Mouse (Mus musculus): ENCODE data around the gene Ccdc157. TPM values are rescaled to one million over a fixed set of nuclear protein-coding genes. Genes with fewer than 3 reads are reported as not detected.

The Ccdc157 gene
- polyA plus RNA-seq, 1 experiment from 2014 or later = 9.1 TPM

DNA sequence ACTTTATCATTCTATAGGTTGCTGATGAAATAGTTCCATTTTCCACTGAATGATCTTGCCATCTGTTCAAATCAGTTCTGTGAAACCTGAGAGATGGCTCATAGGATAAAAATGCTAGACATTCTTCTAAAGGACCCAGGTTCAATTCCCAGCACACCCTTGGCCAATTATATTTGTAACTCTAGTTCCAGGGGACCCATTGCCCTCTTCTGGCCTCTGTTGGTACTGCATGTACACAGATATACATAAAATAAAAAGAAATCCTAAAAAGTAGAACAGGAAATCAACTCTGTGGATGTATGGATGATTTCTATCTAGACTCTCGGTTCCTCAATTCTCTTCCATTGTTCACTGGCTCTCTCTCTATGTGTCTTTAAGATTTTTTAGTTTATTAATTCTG lies 33.0 kb downstream of the Ccdc157 start:
- no peak for ATAC-seq
- Histone ChIP-seq H3K4me2 (ENCODE audit: low read length) (no peak overlapping the region), H3K4me1 (ENCODE audit: control insufficient read depth, insufficient read depth, low read length) (no peaks in the 10 kb centered on the region), H3K36me3 (ENCODE audit: control insufficient read depth, insufficient read depth, low read length) (no peaks in the 10 kb centered on the region), H3K4me3 (ENCODE audit: low read depth, low read length) (no peak overlapping the region), H3K27me3 (ENCODE audit: control insufficient read depth, insufficient read depth, low read depth, low read length) (no peaks in the 10 kb centered on the region), H3K27ac (ENCODE audit: low read length) (no peak overlapping the region), H3K9me3 (replicated peaks; ENCODE audit: control insufficient read depth, low read length, poor library complexity, severe bottlenecking) (peaks cover 2% of the 10 kb centered on the region), H3K9ac (ENCODE audit: low read depth, low read length) (no peak overlapping the region)
- 84% methylated on average over 1 of the region's 1 CpGs for WGBS

DNA sequence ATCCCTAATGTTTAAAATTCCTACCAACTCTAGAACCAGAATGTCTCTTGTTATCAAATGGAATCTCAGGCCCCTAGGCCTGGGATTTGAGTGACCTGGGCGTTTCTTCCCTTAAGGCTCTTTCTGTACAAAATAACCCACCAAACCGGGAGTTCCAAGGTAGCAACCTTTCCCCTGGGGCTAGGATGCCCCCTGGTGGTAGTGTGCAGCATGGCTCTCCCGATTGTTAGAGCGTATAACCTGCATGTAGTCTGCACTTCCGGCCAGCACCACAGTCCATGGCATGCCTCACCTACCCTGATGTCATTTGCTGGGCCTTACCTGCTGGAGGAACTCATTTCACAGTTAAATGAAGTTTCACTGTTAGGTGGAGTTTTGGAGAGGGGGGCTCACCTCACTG lies 36.2 kb downstream of the Ccdc157 start:
- 0 out of 2 replicates have a peak, but pooled peaks cover 3% of the 10 kb centered on the region for H3K27me3 ChIP-seq (ENCODE audit: control insufficient read depth, insufficient read depth, low read depth, low read length)
- H3K27ac ChIP-seq (ENCODE audit: low read length) = no peak overlapping the region
- H3K9ac ChIP-seq (ENCODE audit: low read depth, low read length) = no peak overlapping the region
- WGBS = 63% methylated on average over 5 of the region's 5 CpGs
- H3K4me3 ChIP-seq (ENCODE audit: low read depth, low read length) = no peak overlapping the region
- no peaks in the 10 kb centered on the region for H3K36me3 ChIP-seq (ENCODE audit: control insufficient read depth, insufficient read depth, low read length)
- no peaks in the 10 kb centered on the region for H3K4me1 ChIP-seq (ENCODE audit: control insufficient read depth, insufficient read depth, low read length)
- ATAC-seq = no peak
- H3K4me2 ChIP-seq (ENCODE audit: low read length) = no peak overlapping the region
- peaks cover 2% of the 10 kb centered on the region for H3K9me3 ChIP-seq (replicated peaks; ENCODE audit: control insufficient read depth, low read length, poor library complexity, severe bottlenecking)

DNA sequence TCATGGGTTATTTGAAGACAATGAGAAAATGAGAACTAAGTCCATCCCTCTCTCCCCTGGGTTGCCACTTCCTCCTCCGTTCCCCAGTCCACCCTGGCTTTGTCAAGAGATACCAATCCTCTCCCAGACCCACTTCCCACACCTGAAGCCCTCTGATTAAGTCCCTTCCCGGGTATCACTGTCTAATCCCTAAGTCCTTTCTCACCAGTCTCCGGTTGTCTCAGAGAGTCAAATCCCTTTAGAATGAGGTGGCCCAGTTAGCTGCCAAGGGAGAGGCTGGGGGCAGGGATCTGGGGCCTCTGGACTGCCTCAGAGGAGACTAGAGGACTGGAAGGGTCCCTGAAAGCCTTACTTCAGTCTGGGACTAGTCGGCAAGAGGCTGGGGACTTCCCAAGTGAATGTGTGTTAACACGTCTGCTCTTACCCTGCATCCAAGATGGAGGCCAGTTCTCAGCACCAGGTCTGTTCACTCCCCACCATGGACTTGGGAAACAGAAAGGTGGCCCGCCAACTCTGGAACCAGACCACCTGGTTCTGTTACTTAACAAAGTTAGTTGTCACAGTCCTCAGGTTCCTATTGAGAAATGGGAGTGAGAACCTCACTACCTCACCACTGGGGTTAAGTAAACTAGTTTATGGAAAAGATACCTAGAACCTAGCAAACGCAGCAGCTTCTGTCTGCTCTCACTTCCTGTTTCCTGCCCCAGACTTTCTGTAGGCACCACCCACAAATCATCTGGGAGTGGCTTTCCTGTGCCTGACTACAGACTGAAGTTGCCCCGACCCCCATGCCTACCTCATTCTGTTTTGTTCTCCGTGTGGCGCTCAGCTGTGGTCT lies 37.1 kb downstream of the Ccdc157 start, which contains the start of gene Sec14l2:
Gene Sec14l2 (minus strand): TSS at position 674 of the 838 bp plus-strand sequence.
- no peak within 1 kb of the TSS for H3K4me2 ChIP-seq (ENCODE audit: low read length)
- WGBS = 65% methylated on average over 10 of the region's 10 CpGs
- H3K4me3 ChIP-seq (ENCODE audit: low read depth, low read length) = no peak within 1 kb of the TSS
- no peaks in the 10 kb centered on the region; the same call in 1 of the 2 replicates for H3K4me1 ChIP-seq (ENCODE audit: control insufficient read depth, insufficient read depth, low read length)
- no peak within 1 kb of the TSS for H3K9ac ChIP-seq (ENCODE audit: low read depth, low read length)
- H3K36me3 ChIP-seq (ENCODE audit: control insufficient read depth, insufficient read depth, low read length) = no peaks in the 10 kb centered on the region
- 0 out of 2 replicates have a peak, but pooled peaks cover 3% of the 10 kb centered on the region for H3K27me3 ChIP-seq (ENCODE audit: control insufficient read depth, insufficient read depth, low read depth, low read length)
- H3K9me3 ChIP-seq (replicated peaks; ENCODE audit: control insufficient read depth, low read length, poor library complexity, severe bottlenecking) = peaks cover 2% of the 10 kb centered on the region
- no peak within 1 kb of the TSS for H3K27ac ChIP-seq (ENCODE audit: low read length)
- no peak for ATAC-seq

DNA sequence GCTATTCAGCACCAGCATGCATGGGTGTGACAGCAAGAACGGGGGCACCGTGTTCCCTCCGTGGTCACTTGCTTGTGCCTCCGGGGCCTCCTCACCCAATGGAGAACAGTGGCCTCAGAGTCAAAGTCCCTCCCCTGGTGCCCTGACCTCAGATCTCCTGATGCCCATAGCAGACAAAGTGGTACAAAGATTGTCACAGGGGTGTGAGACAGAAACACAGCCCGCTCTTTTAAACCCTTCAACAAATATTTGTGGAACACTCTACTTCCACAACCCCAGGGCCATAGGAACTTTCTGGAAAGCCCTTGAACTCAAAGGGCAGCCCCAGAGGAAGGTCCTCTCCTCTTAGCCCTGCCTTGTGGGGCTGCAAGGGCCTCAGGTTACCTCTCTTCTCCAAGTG lies 37.9 kb downstream of the Ccdc157 start:
- Histone ChIP-seq H3K4me2 (ENCODE audit: low read length) (no peak overlapping the region), H3K27ac (ENCODE audit: low read length) (no peak overlapping the region), H3K4me3 (ENCODE audit: low read depth, low read length) (no peak overlapping the region), H3K36me3 (ENCODE audit: control insufficient read depth, insufficient read depth, low read length) (no peaks in the 10 kb centered on the region), H3K27me3 (ENCODE audit: control insufficient read depth, insufficient read depth, low read depth, low read length) (0 out of 2 replicates have a peak, but pooled peaks cover 3% of the 10 kb centered on the region), H3K4me1 (ENCODE audit: control insufficient read depth, insufficient read depth, low read length) (peaks cover 6% of the 10 kb centered on the region; the same call in 1 of the 2 replicates), H3K9ac (ENCODE audit: low read depth, low read length) (no peak overlapping the region), H3K9me3 (replicated peaks; ENCODE audit: control insufficient read depth, low read length, poor library complexity, severe bottlenecking) (peaks cover 2% of the 10 kb centered on the region)
- ATAC-seq = no peak
- WGBS = 83% methylated on average over 5 of the region's 5 CpGs

DNA sequence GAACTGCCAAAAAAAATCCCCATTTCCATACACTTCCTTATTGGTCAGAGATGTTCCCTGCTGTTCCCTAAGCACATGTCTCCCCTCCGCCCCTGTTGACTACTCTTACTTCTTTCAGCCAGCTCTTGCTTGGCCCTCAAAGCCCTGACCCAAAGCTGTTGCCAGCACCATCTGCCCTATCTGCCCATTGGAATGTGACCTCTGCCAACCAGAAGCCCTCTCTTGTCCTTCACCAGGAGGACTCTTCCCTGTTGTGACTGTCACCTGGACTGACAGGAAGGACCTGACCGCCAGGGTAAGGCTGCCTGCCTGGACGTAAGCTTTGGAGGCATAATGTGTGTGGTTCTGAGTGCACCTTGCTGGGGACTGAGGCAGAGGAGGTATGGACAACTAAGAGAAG lies 38.4 kb downstream of the Ccdc157 start:
- no peak for ATAC-seq
- 76% methylated on average over 3 of the region's 3 CpGs for WGBS
- peaks cover 2% of the 10 kb centered on the region for H3K9me3 ChIP-seq (replicated peaks; ENCODE audit: control insufficient read depth, low read length, poor library complexity, severe bottlenecking)

DNA sequence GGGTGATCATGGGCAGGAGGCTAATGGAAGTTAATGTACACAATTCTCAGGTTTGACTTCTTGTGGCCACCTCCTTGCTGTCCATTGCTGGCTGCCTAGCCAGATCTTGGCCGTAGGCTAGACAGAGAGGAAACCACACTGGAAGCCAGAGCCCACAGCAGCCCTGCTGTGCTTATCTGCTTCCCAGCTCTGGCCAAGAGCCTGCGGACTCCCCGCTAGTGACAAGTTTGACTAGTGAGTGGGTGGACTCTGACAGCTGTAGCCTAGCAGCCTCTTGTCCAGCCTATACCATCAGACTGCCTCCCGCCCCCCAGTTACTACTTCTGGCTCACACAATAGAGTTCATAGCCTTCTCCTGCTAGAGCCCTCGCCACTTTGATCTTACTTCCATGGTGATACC lies 40.5 kb downstream of the Ccdc157 start:
- Histone ChIP-seq H3K9me3 (replicated peaks; ENCODE audit: control insufficient read depth, low read length, poor library complexity, severe bottlenecking) (no peaks in the 10 kb centered on the region; the same call in 1 of the 2 replicates), H3K4me1 (ENCODE audit: control insufficient read depth, insufficient read depth, low read length) (peaks cover 7% of the 10 kb centered on the region; the same call in 1 of the 2 replicates), H3K27ac (ENCODE audit: low read length) (no peak overlapping the region), H3K9ac (ENCODE audit: low read depth, low read length) (no peak overlapping the region), H3K4me2 (ENCODE audit: low read length) (no peak overlapping the region), H3K27me3 (ENCODE audit: control insufficient read depth, insufficient read depth, low read depth, low read length) (0 out of 2 replicates have a peak, but pooled peaks cover 3% of the 10 kb centered on the region), H3K4me3 (ENCODE audit: low read depth, low read length) (no peak overlapping the region), H3K36me3 (ENCODE audit: control insufficient read depth, insufficient read depth, low read length) (no peaks in the 10 kb centered on the region)
- no peak for ATAC-seq
- 94% methylated on average over 5 of the region's 5 CpGs for WGBS

More for the DNA sequence above, 38.4 kb downstream of the Ccdc157 start:
- H3K27ac ChIP-seq (ENCODE audit: low read length) = no peak overlapping the region
- peaks cover 7% of the 10 kb centered on the region; the same call in 1 of the 2 replicates for H3K4me1 ChIP-seq (ENCODE audit: control insufficient read depth, insufficient read depth, low read length)
- no peak overlapping the region for H3K9ac ChIP-seq (ENCODE audit: low read depth, low read length)
- H3K36me3 ChIP-seq (ENCODE audit: control insufficient read depth, insufficient read depth, low read length) = no peaks in the 10 kb centered on the region
- H3K4me3 ChIP-seq (ENCODE audit: low read depth, low read length) = no peak overlapping the region
- H3K4me2 ChIP-seq (ENCODE audit: low read length) = no peak overlapping the region
- H3K27me3 ChIP-seq (ENCODE audit: control insufficient read depth, insufficient read depth, low read depth, low read length) = 0 out of 2 replicates have a peak, but pooled peaks cover 3% of the 10 kb centered on the region

DNA sequence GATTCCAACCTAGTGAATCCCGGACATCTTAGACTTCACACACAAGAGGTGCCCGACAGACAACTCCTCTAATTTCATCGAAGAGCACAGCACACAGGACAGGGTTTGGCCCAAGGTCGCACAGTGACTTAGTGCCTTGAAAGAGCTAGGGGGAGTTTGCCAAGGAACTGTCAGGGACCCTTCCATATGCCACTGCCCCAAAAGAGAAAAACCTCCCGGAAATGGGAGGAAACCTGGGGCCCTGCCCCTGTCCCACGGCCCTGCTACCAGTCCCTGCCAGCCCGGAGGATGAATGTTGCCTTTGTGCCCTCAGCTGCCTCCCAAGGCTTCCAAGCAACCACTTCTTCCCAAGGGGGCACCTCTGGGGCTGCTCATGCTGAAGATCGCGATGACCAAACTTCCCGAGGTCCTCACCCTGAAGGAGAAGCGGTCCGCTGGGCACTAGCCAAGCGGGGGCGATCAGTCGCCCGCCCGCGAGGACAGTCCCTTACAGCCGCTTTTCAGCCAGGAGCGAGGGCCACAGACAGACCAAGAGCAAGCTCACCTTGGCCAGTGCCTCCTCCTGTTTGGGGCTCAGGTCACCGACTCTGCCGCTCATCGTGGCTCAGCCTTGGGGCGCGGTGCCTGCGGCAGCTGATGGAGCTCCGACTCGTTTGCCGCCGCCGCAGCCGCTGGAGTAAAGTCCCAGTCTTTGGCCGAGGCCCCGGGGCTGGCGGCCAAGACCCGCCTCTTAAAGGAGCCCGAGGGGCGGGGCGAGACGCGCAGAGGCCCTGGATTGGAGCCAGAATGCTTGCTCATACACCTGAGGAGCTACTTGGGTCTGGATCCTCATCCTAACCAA lies 41.8 kb downstream of the Ccdc157 start:
- H3K4me1 ChIP-seq (ENCODE audit: control insufficient read depth, insufficient read depth, low read length) = peaks cover 7% of the 10 kb centered on the region; the same call in 1 of the 2 replicates
- H3K36me3 ChIP-seq (ENCODE audit: control insufficient read depth, insufficient read depth, low read length) = no peaks in the 10 kb centered on the region
- peak; percentile 76 for ATAC-seq
- H3K27me3 ChIP-seq (ENCODE audit: control insufficient read depth, insufficient read depth, low read depth, low read length) = 0 out of 2 replicates have a peak, but pooled peaks cover 3% of the 10 kb centered on the region
- H3K4me3 ChIP-seq (ENCODE audit: low read depth, low read length) = peak overlapping the region; percentile 59
- H3K4me2 ChIP-seq (ENCODE audit: low read length) = peak overlapping the region; percentile 89
- H3K9ac ChIP-seq (ENCODE audit: low read depth, low read length) = peak overlapping the region; percentile 76
- H3K9me3 ChIP-seq (replicated peaks; ENCODE audit: control insufficient read depth, low read length, poor library complexity, severe bottlenecking) = no peaks in the 10 kb centered on the region
- under 1% methylated on average over 41 of the region's 41 CpGs for WGBS
- peak overlapping the region; percentile 68 for H3K27ac ChIP-seq (ENCODE audit: low read length)

DNA sequence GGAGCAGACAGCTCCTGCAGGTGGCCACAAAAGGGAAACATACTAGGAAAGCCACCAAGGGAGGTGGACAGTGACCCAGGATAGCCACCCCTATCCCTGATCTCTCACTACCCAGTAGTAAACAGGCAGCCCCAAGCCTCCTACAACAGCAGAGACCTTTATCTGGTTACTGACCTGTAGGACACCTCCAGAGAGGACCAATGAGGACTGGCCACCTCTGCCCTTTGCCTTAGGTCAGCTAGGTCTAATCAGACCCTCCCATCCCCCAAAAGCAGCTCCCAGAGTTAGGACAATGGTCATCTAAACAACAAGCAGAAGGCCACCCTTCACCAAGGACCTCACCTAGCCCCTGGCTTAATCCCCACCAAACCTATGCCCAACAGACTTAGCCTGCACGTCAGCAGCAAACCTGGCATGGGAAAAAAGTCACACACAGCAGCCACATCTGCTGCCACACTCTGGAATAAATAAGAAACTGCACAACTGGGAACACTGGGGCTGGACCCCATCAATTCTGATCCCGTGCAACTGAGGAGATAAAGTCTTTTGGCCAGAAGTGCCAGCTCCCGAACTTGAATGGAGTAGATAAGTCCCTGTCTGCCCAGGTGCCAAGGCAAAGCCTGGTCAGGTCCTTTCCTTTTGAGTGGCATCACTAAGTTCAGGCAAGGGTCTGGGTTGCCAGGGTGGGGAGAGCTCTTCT lies 42.6 kb downstream of the Ccdc157 start:
- H3K4me1 ChIP-seq (ENCODE audit: control insufficient read depth, insufficient read depth, low read length) = peaks cover 7% of the 10 kb centered on the region; the same call in 1 of the 2 replicates

More for the DNA sequence above, 42.6 kb downstream of the Ccdc157 start:
- Histone ChIP-seq H3K9me3 (replicated peaks; ENCODE audit: control insufficient read depth, low read length, poor library complexity, severe bottlenecking) (no peaks in the 10 kb centered on the region), H3K4me3 (ENCODE audit: low read depth, low read length) (peak overlapping the region; percentile 59), H3K9ac (ENCODE audit: low read depth, low read length) (peak overlapping the region; percentile 76; the same call in 1 of the 2 replicates), H3K36me3 (ENCODE audit: control insufficient read depth, insufficient read depth, low read length) (no peaks in the 10 kb centered on the region), H3K27ac (ENCODE audit: low read length) (no peak overlapping the region; the same call in 1 of the 2 replicates), H3K4me2 (ENCODE audit: low read length) (peak overlapping the region; percentile 89), H3K27me3 (ENCODE audit: control insufficient read depth, insufficient read depth, low read depth, low read length) (0 out of 2 replicates have a peak, but pooled peaks cover 3% of the 10 kb centered on the region)
- WGBS = 20% methylated on average over 3 of the region's 3 CpGs
- peak; percentile 20 for ATAC-seq
